Mouse (Mus musculus) embryonic facial prominence, embryonic 12.5 days (tissue): ENCODE measurements around the gene Zfp36l2. TPM values are rescaled to one million over a fixed set of nuclear protein-coding genes. Genes with fewer than 3 reads are reported as not detected.

Source experiments
- ATAC-seq: fragments of 200-750 bp; cut with Nextera tagmentation; 2 replicates; pipeline ENCODE4 v1.8.0; 2017; ENCODE audit not compliant: insufficient number of reproducible peaks, insufficient read depth, low FRiP score, low TSS enrichment
- H3K27ac ChIP-seq: fragments of 300-500 bp; sonication (generic); 2 replicates; pipeline ENCODE4 v1.5.1; 2016; ENCODE audit warnings: mild to moderate bottlenecking
- H3K27me3 ChIP-seq: fragments of 300-500 bp; sonication (generic); 2 replicates; pipeline ENCODE4 v1.6.1; 2016; ENCODE audit warnings: mild to moderate bottlenecking, moderate library complexity
- H3K36me3 ChIP-seq: fragments of 300-500 bp; sonication (generic); 2 replicates; pipeline ENCODE4 v1.6.1; 2016; ENCODE audit warnings: mild to moderate bottlenecking
- H3K4me1 ChIP-seq: fragments of 300-500 bp; sonication (generic); 2 replicates; pipeline ENCODE4 v1.6.1; 2016
- H3K4me2 ChIP-seq: fragments of 300-500 bp; sonication (generic); replicated peaks from 2 replicates; pipeline ENCODE4 v1.6.1; 2016; ENCODE audit warnings: mild to moderate bottlenecking, moderate library complexity
- H3K4me3 ChIP-seq: fragments of 300-500 bp; sonication (generic); 2 replicates; pipeline ENCODE4 v1.5.1; 2016; ENCODE audit warnings: mild to moderate bottlenecking
- H3K9ac ChIP-seq: fragments of 300-500 bp; sonication (generic); 2 replicates; pipeline ENCODE4 v1.6.1; 2016; ENCODE audit warnings: mild to moderate bottlenecking, moderate library complexity
- H3K9me3 ChIP-seq: fragments of 300-500 bp; sonication (generic); 2 replicates; pipeline ENCODE4 v1.6.1; 2016; ENCODE audit warnings: mild to moderate bottlenecking, moderate library complexity
- WGBS: fragments of 180-500 bp; shearing (Covaris S2); methylation state at CpG from one replicate; pipeline ENCODE4 v1.1.7; 2016; 5-methylcytosine and 5-hydroxymethylcytosine counted together
- polyA plus RNA-seq: library from polyadenylated mRNA; unstranded; fragments of >200 nt; fragmentation: Nextera tagmentation; extraction: Ambion mirVana; gene quantifications from 2 replicates; pipeline ENCODE4 v1.2.1, GENCODE M21; 2016

Zfp36l2 gene
- polyA plus RNA-seq, 1 experiment from 2014 or later, result 26.3 TPM

GRCm38 (mm10) chr17:84136669-84137392 lies 50.9 kb downstream of the Zfp36l2 start:
- Histone ChIP-seq H3K9ac (no peak overlapping the region), H3K27me3 (no peaks in the 10 kb centered on the region), H3K9me3 (no peaks in the 10 kb centered on the region), H3K4me1 (peaks cover 12% of the 10 kb centered on the region; the same call in 1 of the 2 replicates), H3K4me3 (no peak overlapping the region), H3K36me3 (no peaks in the 10 kb centered on the region), H3K27ac (no peak overlapping the region), H3K4me2 (no peak overlapping the region)
- WGBS, result 65% methylated on average over 9 of the region's 10 CpGs
- no peak for ATAC-seq

- no peak for ATAC-seq
- Histone ChIP-seq H3K9me3 (no peaks in the 10 kb centered on the region), H3K27me3 (no peaks in the 10 kb centered on the region), H3K36me3 (no peaks in the 10 kb centered on the region), H3K4me1 (peaks cover 12% of the 10 kb centered on the region; the same call in 1 of the 2 replicates), H3K4me3 (no peak overlapping the region), H3K9ac (no peak overlapping the region), H3K4me2 (no peak overlapping the region), H3K27ac (no peak overlapping the region)
- WGBS, result 80% methylated on average over 4 of the region's 4 CpGs
These were observed 51.5 kb downstream of the Zfp36l2 start for GRCm38 (mm10) chr17:84136217-84136616.

- no peaks in the 10 kb centered on the region for H3K9me3 ChIP-seq
- 0 out of 2 replicates have a peak overlapping the region, but pooled peaks have one; percentile 7 for H3K9ac ChIP-seq
- no peak overlapping the region for H3K4me3 ChIP-seq
- WGBS, result 78% methylated on average over 7 of the region's 7 CpGs
- H3K4me1 ChIP-seq, result peaks cover 7% of the 10 kb centered on the region; the same call in 1 of the 2 replicates
- H3K27me3 ChIP-seq, result no peaks in the 10 kb centered on the region
- H3K27ac ChIP-seq, result no peak overlapping the region
- no peak for ATAC-seq
- no peaks in the 10 kb centered on the region for H3K36me3 ChIP-seq
- H3K4me2 ChIP-seq, result no peak overlapping the region
These were observed 52.5 kb downstream of the Zfp36l2 start for GRCm38 (mm10) chr17:84135243-84135642.
